ENCODE assay signal across 11 mouse cellular contexts in the genomic region with DNA sequence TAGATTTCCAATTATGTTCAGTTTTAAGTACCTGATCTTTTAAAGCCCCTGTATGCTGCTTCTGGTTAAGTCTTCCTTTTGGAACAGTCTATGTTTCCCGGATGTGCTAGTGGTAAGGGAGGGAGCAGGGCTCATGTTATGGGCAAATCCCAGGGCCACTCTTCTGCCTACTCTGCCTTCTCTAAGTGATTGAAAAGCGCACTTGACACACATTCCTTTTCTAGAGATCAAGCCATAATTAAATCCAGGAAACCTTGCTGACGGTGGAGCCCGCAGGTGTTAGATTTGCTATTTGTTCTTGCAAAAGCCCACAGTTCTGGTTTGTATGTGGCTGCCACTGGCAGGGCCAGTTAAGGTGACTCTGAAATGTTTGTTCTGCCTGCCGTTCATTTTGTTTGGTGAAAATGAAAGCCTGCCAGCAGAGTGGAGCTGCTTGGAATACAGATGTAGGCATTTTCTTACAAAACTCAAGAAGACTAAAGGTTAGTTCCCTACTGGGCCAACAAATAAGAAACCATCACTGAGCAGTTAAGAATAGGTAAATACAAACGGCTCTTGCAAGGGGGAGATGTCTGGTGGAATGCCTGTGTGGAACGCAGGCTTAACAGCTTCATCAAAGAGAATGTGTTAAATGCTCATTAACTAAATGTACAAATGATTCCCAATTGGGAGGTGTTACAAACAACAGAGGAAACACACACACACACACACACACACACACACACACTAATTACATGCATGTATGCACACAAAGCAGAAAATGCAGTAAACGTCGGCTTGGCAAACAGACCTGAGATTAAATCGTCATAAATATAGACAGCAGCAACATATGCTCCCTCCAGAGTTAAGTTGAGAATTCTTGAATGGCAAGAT. TPM values are rescaled to one million over a fixed set of nuclear protein-coding genes. Genes with fewer than 3 reads are reported as not detected.
DNase-seq lines count a peak whose midpoint lies in the region; ATAC-seq and TF ChIP-seq lines count a peak whose summit lies in the region.
"Had no signal": no experiment of that assay in that cellular context is flagged by ENCODE, and none has a peak within 500 bp of the region (broad histone marks: within the 10 kb centered on the region; RNA-seq: fewer than 3 reads in every experiment).

No protein-coding gene starts in this region.

- H3K36me3 ChIP-seq in hindbrain, embryonic 15.5 days = no peaks in the 10 kb centered on the region
- H3K36me3 ChIP-seq in hindbrain, embryonic 10.5 days = no peaks in the 10 kb centered on the region
- H3K36me3 ChIP-seq in lung, embryonic 14.5 days (ENCODE audit: insufficient read depth) = no peaks in the 10 kb centered on the region
- no peaks in the 10 kb centered on the region for H3K36me3 ChIP-seq in stomach, postnatal 0 days (ENCODE audit: control insufficient read depth, insufficient read depth, low read length)

- no peak for TF ChIP-seq EP300 in stomach, postnatal 0 days (optimal IDR thresholded peaks at IDR 0.05)

- no peak overlapping the region for H3K4me2 ChIP-seq in hindbrain, embryonic 15.5 days
- no peak overlapping the region for H3K4me2 ChIP-seq in lung, embryonic 14.5 days
- no peak overlapping the region for H3K4me2 ChIP-seq in stomach, postnatal 0 days (replicated peaks; ENCODE audit: low read depth)

- ATAC-seq in hindbrain, embryonic 15.5 days (ENCODE audit: low FRiP score, low read depth) = peak; percentile 43; the same call in 1 of the 2 replicates
- ATAC-seq in lung, embryonic 14.5 days (ENCODE audit: insufficient read depth) = peak; percentile 68
- ATAC-seq in stomach, postnatal 0 days (ENCODE audit: low FRiP score, low TSS enrichment) = no peak
- ATAC-seq: Patski had no signal

- H3K27me3 ChIP-seq in hindbrain, embryonic 15.5 days = no peaks in the 10 kb centered on the region
- H3K27me3 ChIP-seq in hindbrain, embryonic 10.5 days (ENCODE audit: insufficient read depth, poor library complexity, severe bottlenecking) = no peaks in the 10 kb centered on the region
- H3K27me3 ChIP-seq in lung, embryonic 14.5 days (ENCODE audit: insufficient read depth, low read length) = no peaks in the 10 kb centered on the region
- H3K27me3 ChIP-seq in stomach, postnatal 0 days (ENCODE audit: control insufficient read depth, insufficient read depth, low read length) = no peaks in the 10 kb centered on the region
- H3K27me3 ChIP-seq: megakaryocyte, embryonic 14.5 days; Patski had no signal

- H3K9ac ChIP-seq in hindbrain, embryonic 15.5 days = no peak overlapping the region
- no peak overlapping the region for H3K9ac ChIP-seq in lung, embryonic 14.5 days
- no peak overlapping the region for H3K9ac ChIP-seq in stomach, postnatal 0 days (ENCODE audit: low read length)

- peaks cover 16% of the 10 kb centered on the region for H3K4me1 ChIP-seq in hindbrain, embryonic 15.5 days (replicated peaks)
- peaks cover 4% of the 10 kb centered on the region; the same call in 1 of the 2 replicates for H3K4me1 ChIP-seq in hindbrain, embryonic 10.5 days (replicated peaks)
- no peaks in the 10 kb centered on the region for H3K4me1 ChIP-seq in lung, embryonic 14.5 days (ENCODE audit: insufficient read depth)
- no peaks in the 10 kb centered on the region for H3K4me1 ChIP-seq in stomach, postnatal 0 days (replicated peaks; ENCODE audit: control insufficient read depth, insufficient read depth)

- H3K9me3 ChIP-seq in hindbrain, embryonic 15.5 days = no peaks in the 10 kb centered on the region
- no peaks in the 10 kb centered on the region for H3K9me3 ChIP-seq in hindbrain, embryonic 10.5 days
- no peaks in the 10 kb centered on the region for H3K9me3 ChIP-seq in lung, embryonic 14.5 days (ENCODE audit: low read depth, low read length)
- H3K9me3 ChIP-seq in stomach, postnatal 0 days (ENCODE audit: control insufficient read depth, low read length) = no peaks in the 10 kb centered on the region
- H3K9me3 ChIP-seq: megakaryocyte, embryonic 14.5 days had no signal

- no peak for TF ChIP-seq CTCF in lung, embryonic 14.5 days (IDR thresholded peaks at IDR 0.05; ENCODE audit: low read depth)
- no peak for TF ChIP-seq CTCF in stomach, postnatal 0 days (IDR thresholded peaks at IDR 0.05; ENCODE audit: low read depth)

- 50% methylated on average over 10 of the region's 10 CpGs for WGBS in hindbrain, embryonic 15.5 days
- 67% methylated on average over 10 of the region's 10 CpGs for WGBS in hindbrain, embryonic 10.5 days
- 49% methylated on average over 10 of the region's 10 CpGs for WGBS in lung, embryonic 14.5 days
- WGBS in stomach, postnatal 0 days = 54% methylated on average over 10 of the region's 10 CpGs

- no peak overlapping the region for H3K4me3 ChIP-seq in hindbrain, embryonic 15.5 days
- no peak overlapping the region for H3K4me3 ChIP-seq in hindbrain, embryonic 10.5 days
- H3K4me3 ChIP-seq in lung, embryonic 14.5 days (ENCODE audit: low read depth, low read length) = no peak overlapping the region
- H3K4me3 ChIP-seq in stomach, postnatal 0 days (ENCODE audit: low read depth, low read length) = no peak overlapping the region
- H3K4me3 ChIP-seq: megakaryocyte, embryonic 14.5 days had no signal

- H3K27ac ChIP-seq in hindbrain, embryonic 15.5 days (replicated peaks) = peak overlapping the region; percentile 34; the same call in 1 of the 2 replicates
- H3K27ac ChIP-seq in hindbrain, embryonic 10.5 days = no peak overlapping the region
- peak overlapping the region; percentile 75 for H3K27ac ChIP-seq in lung, embryonic 14.5 days (ENCODE audit: low read depth)
- H3K27ac ChIP-seq in stomach, postnatal 0 days (replicated peaks) = 0 out of 2 replicates have a peak overlapping the region, but pooled peaks have one; percentile 24

- no peak for DNase-seq in hindbrain, embryonic 10.5 days (ENCODE audit: low spot score)
- DNase-seq in retina, postnatal 1 day = peak; percentile 27
- DNase-seq in retina, embryonic 14.5 days (ENCODE audit: low spot score) = no peak
- peak; percentile 58 for DNase-seq in lung, embryonic 14.5 days
- peak; percentile 20 for DNase-seq in stomach, postnatal 0 days (ENCODE audit: low spot score)
- no peak for DNase-seq in MN1 (ENCODE audit: low spot score)
- DNase-seq in ovary, adult 18-20 months (ENCODE audit: low spot score) = no peak
- DNase-seq: gastrocnemius, postnatal 36 days had no signal

RNA-seq across cellular contexts. Expression of gene Sash1, which starts 43.1 kb away (rescaled TPM):
- 3.1 and 3.3 TPM in 2 replicates for polyA plus RNA-seq in hindbrain, embryonic 15.5 days (2015; fragmentation: Nextera tagmentation; extraction: Ambion mirVana)
- polyA plus RNA-seq in hindbrain, embryonic 10.5 days (2016; fragmentation: Nextera tagmentation; extraction: Ambion mirVana) = 3.5 and 3.9 TPM in 2 replicates
- 4.2 and 6.4 TPM in 2 replicates for polyA plus RNA-seq in lung, embryonic 14.5 days (2014; fragmentation: Nextera tagmentation; extraction: Ambion mirVana)
- polyA plus RNA-seq in stomach, postnatal 0 days (2015; fragmentation: Nextera tagmentation; extraction: Ambion mirVana) = 2.8 and 3.8 TPM in 2 replicates

Comparison
In these comparisons a context has a peak if more than half of its experiments do, and no peak if none do; other contexts are left out.
1. DNase-seq: peak in retina, postnatal 1 day (single experiment), lung, embryonic 14.5 days (single experiment) and stomach, postnatal 0 days (single experiment); none in hindbrain, embryonic 10.5 days (single experiment), retina, embryonic 14.5 days (single experiment), MN1 (single experiment) and ovary, adult 18-20 months (single experiment).